Mouse (Mus musculus) heart, postnatal 0 days (tissue): ENCODE results near the gene Pcbp1.

Experiments used
- CTCF ChIP-seq: IDR thresholded peaks from 2 replicates; pipeline ENCODE4 v1.5.1; 2016; ENCODE audit warnings: antibody characterized with exemption, control low read depth, low read depth
- EP300 ChIP-seq: IDR thresholded peaks from 2 replicates; pipeline ENCODE4 v1.6.1; 2016; ENCODE audit warnings: antibody characterized with exemption, low read depth

- TF ChIP-seq CTCF (no peak), EP300 (no peak)
These were observed 6.3 kb downstream of the Pcbp1 start for GRCm38 (mm10) chr6:86519767-86520345.
